In genomic region chrX:17544860-17545492, GRCm38 (mm10) we compare ENCODE assay signal across 12 mouse cellular contexts. TPM values are rescaled to one million over a fixed set of nuclear protein-coding genes. Genes with fewer than 3 reads are reported as not detected.
DNase-seq lines count a peak whose midpoint lies in the region; ATAC-seq and TF ChIP-seq lines count a peak whose summit lies in the region.
"Had no signal": no experiment of that assay in that cellular context is flagged by ENCODE, and none has a peak within 500 bp of the region (broad histone marks: within the 10 kb centered on the region; RNA-seq: fewer than 3 reads in every experiment).

No protein-coding gene starts in this region.

- no peak for TF ChIP-seq CTCF in bone marrow macrophage, adult 2 months (IDR thresholded peaks at IDR 0.05; ENCODE audit: low read depth, low read length)
- TF ChIP-seq CTCF in forebrain, postnatal 0 days (IDR thresholded peaks at IDR 0.05; ENCODE audit: low read depth): no peak

- DNase-seq in layer of hippocampus, adult 11-12 months (ENCODE audit: low spot score): peak; percentile 10
- no peak for DNase-seq in layer of hippocampus, postnatal 25 days (ENCODE audit: extremely low spot score in 1 of 2, low spot score in 1 of 2)
- no peak for DNase-seq in forebrain, postnatal 0 days
- DNase-seq in spleen, adult 18-20 months: no peak
- DNase-seq: gastrocnemius, postnatal 25 days; heart, postnatal 10 days; thymus, postnatal 14 days had no signal

- H3K27ac ChIP-seq in forebrain, embryonic 13.5 days: no peak overlapping the region
- no peak overlapping the region for H3K27ac ChIP-seq in forebrain, embryonic 12.5 days
- H3K27ac ChIP-seq in bone marrow macrophage, adult 2 months (ENCODE audit: insufficient read depth, low read depth, low read length): peak overlapping the region; percentile 12; the same call in 1 of the 2 replicates
- H3K27ac ChIP-seq in forebrain, postnatal 0 days (ENCODE audit: low read depth, low read length): no peak overlapping the region
- H3K27ac ChIP-seq: lung, embryonic 15.5 days had no signal

- no peaks in the 10 kb centered on the region for H3K27me3 ChIP-seq in forebrain, embryonic 13.5 days
- no peaks in the 10 kb centered on the region for H3K27me3 ChIP-seq in forebrain, embryonic 12.5 days
- no peaks in the 10 kb centered on the region for H3K27me3 ChIP-seq in forebrain, postnatal 0 days (ENCODE audit: insufficient read depth, low read length)
- H3K27me3 ChIP-seq: lung, embryonic 15.5 days had no signal

- no peak for TF ChIP-seq POLR2A in bone marrow macrophage, adult 2 months (IDR thresholded peaks at IDR 0.05; ENCODE audit: borderline replicate concordance, low read depth, low read length)

- no peaks in the 10 kb centered on the region for H3K36me3 ChIP-seq in forebrain, embryonic 13.5 days (ENCODE audit: poor library complexity, severe bottlenecking)
- H3K36me3 ChIP-seq in forebrain, embryonic 12.5 days (replicated peaks): no peaks in the 10 kb centered on the region
- no peaks in the 10 kb centered on the region for H3K36me3 ChIP-seq in forebrain, postnatal 0 days (ENCODE audit: insufficient read depth)
- H3K36me3 ChIP-seq: lung, embryonic 15.5 days had no signal

- H3K4me2 ChIP-seq in forebrain, embryonic 13.5 days: no peak overlapping the region
- H3K4me2 ChIP-seq in forebrain, embryonic 12.5 days: no peak overlapping the region
- no peak overlapping the region for H3K4me2 ChIP-seq in forebrain, postnatal 0 days (ENCODE audit: low read depth)
- H3K4me2 ChIP-seq: lung, embryonic 15.5 days had no signal

- no peak overlapping the region for H3K9ac ChIP-seq in forebrain, embryonic 13.5 days
- H3K9ac ChIP-seq in forebrain, embryonic 12.5 days: no peak overlapping the region
- no peak overlapping the region for H3K9ac ChIP-seq in forebrain, postnatal 0 days
- H3K9ac ChIP-seq: lung, embryonic 15.5 days had no signal

- H3K4me1 ChIP-seq in forebrain, embryonic 13.5 days: peaks cover 8% of the 10 kb centered on the region; the same call in 1 of the 2 replicates
- H3K4me1 ChIP-seq in forebrain, embryonic 12.5 days: peaks cover 7% of the 10 kb centered on the region
- no peaks in the 10 kb centered on the region for H3K4me1 ChIP-seq in bone marrow macrophage, adult 2 months (ENCODE audit: control insufficient read depth, insufficient read depth, low read length)
- H3K4me1 ChIP-seq in forebrain, postnatal 0 days (ENCODE audit: insufficient read depth): no peaks in the 10 kb centered on the region
- H3K4me1 ChIP-seq: lung, embryonic 15.5 days had no signal

- H3K4me3 ChIP-seq in forebrain, embryonic 13.5 days: no peak overlapping the region
- H3K4me3 ChIP-seq in forebrain, embryonic 12.5 days (replicated peaks): no peak overlapping the region
- H3K4me3 ChIP-seq in bone marrow macrophage, adult 2 months (ENCODE audit: insufficient read depth, low read length): no peak overlapping the region
- H3K4me3 ChIP-seq in forebrain, postnatal 0 days (ENCODE audit: low read depth, low read length): no peak overlapping the region
- H3K4me3 ChIP-seq: lung, embryonic 15.5 days had no signal

- no peaks in the 10 kb centered on the region for H3K9me3 ChIP-seq in forebrain, embryonic 13.5 days (replicated peaks)
- H3K9me3 ChIP-seq in forebrain, embryonic 12.5 days: no peaks in the 10 kb centered on the region
- H3K9me3 ChIP-seq in forebrain, postnatal 0 days (ENCODE audit: low read length): no peaks in the 10 kb centered on the region
- H3K9me3 ChIP-seq: lung, embryonic 15.5 days had no signal

- ATAC-seq in forebrain, embryonic 13.5 days: peak; percentile 41; the same call in 1 of the 2 replicates
- ATAC-seq in forebrain, embryonic 12.5 days (ENCODE audit: low FRiP score): no peak
- peak; percentile 61 for ATAC-seq in forebrain, postnatal 0 days
- ATAC-seq in megakaryocyte, adult 5-6 weeks (ENCODE audit: poor library complexity, severe bottlenecking): no peak

- WGBS in forebrain, embryonic 13.5 days: 48% methylated on average over 2 of the region's 2 CpGs
- WGBS in forebrain, embryonic 12.5 days: 53% methylated on average over 2 of the region's 2 CpGs
- WGBS in forebrain, postnatal 0 days: 46% methylated on average over 2 of the region's 2 CpGs

RNA-seq across cellular contexts. Expression of gene Fundc1, which starts 27.1 kb away (rescaled TPM):
- 65.4 and 69.3 TPM in 2 replicates for polyA plus RNA-seq in forebrain, embryonic 13.5 days (2015; fragmentation: Nextera tagmentation; extraction: Ambion mirVana)
- polyA plus RNA-seq in forebrain, embryonic 12.5 days (2016; fragmentation: Nextera tagmentation; extraction: Ambion mirVana): 56.0 and 56.5 TPM in 2 replicates
- total RNA-seq in layer of hippocampus, postnatal 25 days (2021): 10 to 100 TPM; 40.5 to 44.1 TPM
- 57.5 and 60.2 TPM in 2 replicates for polyA plus RNA-seq in bone marrow macrophage, adult 2 months (2012; ENCODE audit: insufficient read depth, insufficient read length, missing spikeins)
- 39.5 and 43.6 TPM in 2 replicates for total RNA-seq in forebrain, postnatal 0 days (2014; rRNA removed)
- 43.9 and 49.4 TPM in 2 replicates for polyA plus RNA-seq in forebrain, postnatal 0 days (2015; fragmentation: Nextera tagmentation; extraction: Ambion mirVana)
- total RNA-seq in megakaryocyte, adult 5-6 weeks (2015): 36.6 and 37.7 TPM in 2 replicates
- 40.7 and 56.7 TPM in 2 replicates for total RNA-seq in megakaryocyte, adult 5-6 weeks (2017)

Comparison
In these comparisons a context has a peak if more than half of its experiments do, and no peak if none do; other contexts are left out.
1. ATAC-seq: peak in forebrain, embryonic 13.5 days (single experiment) and forebrain, postnatal 0 days (single experiment); none in forebrain, embryonic 12.5 days (single experiment) and megakaryocyte, adult 5-6 weeks (single experiment).